Mouse (Mus musculus): ENCODE results near the gene Myo15.
A peak's percentile ranks its signal among the peaks of the same experiment; 100 is the strongest.

Gene Myo15

DNA sequence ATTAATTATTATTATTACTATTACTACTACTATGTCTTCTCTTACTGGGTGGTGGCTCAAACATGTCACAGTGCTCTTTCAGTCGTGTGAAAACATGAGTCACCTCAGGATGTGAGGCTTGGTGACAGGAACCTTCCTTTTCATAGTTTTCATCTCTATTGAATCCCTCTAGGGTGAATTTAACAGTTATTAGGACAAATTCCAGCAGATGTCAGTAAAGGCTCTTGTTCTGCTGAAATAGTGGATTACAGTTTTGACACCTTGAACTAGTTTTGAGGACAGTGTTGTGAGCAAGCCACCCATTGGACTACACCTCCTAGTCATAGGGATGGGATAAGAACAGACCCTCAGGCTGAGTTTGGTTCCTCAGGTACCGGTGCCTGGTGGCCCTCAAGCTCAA is 26.6 kb downstream of the Myo15 start:
- DNase-seq (ENCODE audit: low read depth in 1 of 2, low spot score in 2 of 2) = no peak

DNA sequence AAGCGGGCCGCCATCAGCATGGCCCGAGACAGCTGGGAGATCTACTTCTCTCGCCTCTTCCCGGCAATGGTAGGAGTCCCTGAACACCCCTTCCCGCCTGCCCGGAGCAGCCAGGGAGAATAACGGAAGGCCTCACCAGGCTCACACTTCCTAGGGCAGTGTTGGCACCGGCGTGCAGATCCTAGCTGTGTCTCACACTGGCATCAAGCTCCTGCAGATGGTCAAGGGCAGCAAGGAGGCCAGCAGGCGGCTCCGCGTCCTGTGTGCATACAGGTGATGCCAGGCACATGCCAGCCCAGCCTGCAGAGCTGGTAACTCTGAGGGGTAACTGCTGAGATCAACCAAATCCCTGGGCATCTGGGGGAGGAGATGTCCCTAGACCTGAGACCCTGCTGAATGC is 38.1 kb downstream of the Myo15 start:
- no peak for DNase-seq (ENCODE audit: low read depth in 1 of 2, low spot score in 2 of 2)

DNA sequence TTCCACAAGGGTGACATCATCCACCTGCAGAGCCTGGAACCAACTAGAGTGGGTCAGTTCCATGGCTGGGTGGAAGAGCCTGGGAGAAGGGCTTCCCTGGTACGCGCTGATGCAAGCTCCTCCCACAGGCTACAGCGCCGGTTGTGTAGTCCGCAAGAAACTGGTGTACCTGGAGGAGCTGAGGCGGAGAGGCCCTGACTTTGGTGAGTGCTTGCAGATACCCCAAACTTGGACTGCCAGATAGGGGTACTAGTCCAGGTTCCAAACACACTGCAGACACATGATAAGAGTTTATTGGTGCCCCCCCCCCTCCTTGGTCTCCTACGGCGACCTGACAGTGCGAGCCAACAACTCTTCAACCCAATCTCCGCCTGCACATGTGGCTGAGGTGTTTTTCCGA is 39.8 kb downstream of the Myo15 start:
- DNase-seq (ENCODE audit: low read depth in 1 of 2, low spot score in 2 of 2) = no peak

- DNase-seq (ENCODE audit: low read depth in 1 of 2, low spot score in 2 of 2) = no peak
Measured at GRCm38 (mm10) chr11:60509500-60509899, 40.4 kb downstream of the Myo15 start.

GRCm38 (mm10) chr11:60511893-60512292 is 42.8 kb downstream of the Myo15 start:
- no peak for DNase-seq (ENCODE audit: low read depth in 1 of 2, low spot score in 2 of 2)

GRCm38 (mm10) chr11:60512520-60512919 is 43.4 kb downstream of the Myo15 start:
- DNase-seq (ENCODE audit: low read depth in 1 of 2, low spot score in 2 of 2) = no peak

GRCm38 (mm10) chr11:60514941-60515340 is 45.8 kb downstream of the Myo15 start:
- no peak for DNase-seq (ENCODE audit: low read depth in 1 of 2, low spot score in 2 of 2)

DNA sequence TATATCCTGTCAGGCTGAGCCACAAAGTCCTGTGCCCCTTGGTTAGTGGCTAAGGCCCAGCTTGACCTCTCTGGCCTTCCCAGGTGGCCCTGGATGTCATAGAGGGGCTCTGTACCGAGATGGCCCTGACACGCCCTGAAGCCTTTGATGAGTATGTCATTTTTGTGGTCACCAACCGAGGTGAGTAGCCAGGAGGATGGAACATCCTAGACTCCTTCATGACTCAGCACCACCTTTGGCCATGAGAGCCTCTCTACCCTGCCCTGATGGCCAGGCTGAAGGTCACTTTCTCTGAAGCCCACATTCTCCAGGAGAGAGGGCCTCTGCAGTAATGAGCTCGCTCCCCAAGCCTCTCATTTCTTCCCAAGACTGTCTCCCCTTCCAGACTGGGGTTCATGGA is 49.2 kb downstream of the Myo15 start:
- DNase-seq (ENCODE audit: low read depth in 1 of 2, low spot score in 2 of 2) = no peak

- DNase-seq (ENCODE audit: low read depth in 1 of 2, low spot score in 2 of 2) = no peak
Measured at GRCm38 (mm10) chr11:60522027-60522426, 52.9 kb downstream of the Myo15 start.

DNA sequence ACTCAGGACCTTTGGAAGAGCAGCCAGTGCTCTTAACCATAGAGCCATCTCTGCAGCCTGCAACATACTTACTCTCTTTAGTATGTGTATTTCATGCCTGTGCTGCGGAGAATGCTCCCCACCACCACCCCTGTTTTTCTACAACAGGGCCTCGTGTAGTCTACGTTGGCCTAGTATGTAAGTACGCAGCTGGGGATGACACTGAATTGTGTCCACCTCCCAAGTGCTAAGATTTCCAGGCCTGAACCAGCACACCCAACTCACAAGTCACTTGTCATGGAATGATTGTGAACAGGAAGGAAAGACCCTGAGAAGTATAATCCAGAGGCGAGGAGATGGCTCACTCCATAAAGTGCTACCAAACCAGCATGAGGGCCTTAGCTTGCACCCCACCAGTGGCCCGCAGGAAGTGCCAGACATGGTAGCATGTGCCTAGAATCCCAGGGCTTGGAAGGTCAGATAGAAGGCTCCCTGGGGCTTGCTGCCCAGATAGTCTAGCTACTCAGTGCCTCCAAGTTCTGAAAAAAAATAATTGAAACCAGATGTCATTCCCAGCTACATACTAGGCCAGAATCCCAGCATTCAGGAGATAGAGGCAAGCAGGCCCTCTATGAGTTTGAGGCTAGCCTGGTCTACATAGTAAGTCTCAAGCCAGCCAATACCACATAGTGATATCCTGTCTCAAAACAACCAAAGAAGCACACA is 53.7 kb downstream of the Myo15 start:
- no peak for DNase-seq (ENCODE audit: low read depth in 1 of 2, low spot score in 2 of 2)

DNA sequence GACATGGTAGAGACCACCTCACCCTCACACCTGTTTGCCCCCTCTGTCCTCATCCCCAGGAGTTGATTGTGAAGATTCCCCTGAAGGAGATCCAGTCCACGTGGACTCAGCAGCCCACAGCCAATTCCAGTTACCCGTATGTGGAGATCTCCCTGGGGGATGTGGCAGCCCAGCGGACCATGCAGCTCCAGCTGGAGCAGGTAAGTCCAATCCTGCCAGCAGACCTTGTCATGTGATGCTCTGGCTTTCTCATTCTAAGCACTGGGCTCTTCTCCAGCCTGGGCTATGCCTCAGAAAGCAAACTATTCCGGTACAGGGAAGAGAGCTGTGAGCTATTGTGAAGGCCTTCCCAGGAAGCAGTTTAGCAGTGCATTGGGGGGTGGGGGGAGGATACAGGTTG is 57.3 kb downstream of the Myo15 start:
- no peak for DNase-seq (ENCODE audit: low read depth in 1 of 2, low spot score in 2 of 2)

DNA sequence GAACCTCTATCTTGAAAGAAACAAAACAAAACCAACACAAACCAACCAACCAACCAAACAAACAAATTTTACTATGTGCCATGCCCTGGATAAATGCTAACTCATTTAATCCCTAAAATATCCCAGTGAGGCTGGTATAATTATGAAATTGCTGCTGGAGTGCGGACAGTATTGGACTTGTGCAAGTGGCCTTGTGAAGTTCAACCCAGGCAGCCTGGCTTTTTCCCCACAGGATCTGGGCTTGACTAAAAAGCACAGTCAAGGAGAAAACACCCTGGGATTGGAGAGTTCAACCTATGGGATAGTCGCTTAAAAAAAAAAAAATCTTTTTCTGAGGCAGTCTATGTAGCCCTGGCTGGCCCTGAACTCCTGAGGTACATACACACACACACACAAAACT is 66.5 kb downstream of the Myo15 start:
- DNase-seq (ENCODE audit: low read depth in 1 of 2, low spot score in 2 of 2) = no peak

- no peak for DNase-seq (ENCODE audit: low read depth in 1 of 2, low spot score in 2 of 2)
Measured at GRCm38 (mm10) chr11:60536180-60536858, 67.2 kb downstream of the Myo15 start, which contains the start of gene Alkbh5. Gene Alkbh5, plus strand, starts transcription at chr11:60536381.

GRCm38 (mm10) chr11:60536859-60537467 is 67.8 kb downstream of the Myo15 start:
- peak in 1 of 2 experiments; percentile 75 for DNase-seq (ENCODE audit: low read depth in 1 of 2, low spot score in 2 of 2)

- DNase-seq (ENCODE audit: low read depth in 1 of 2, low spot score in 2 of 2) = peak; percentile 92 to 93
Measured at GRCm38 (mm10) chr11:60537468-60538347, 68.6 kb downstream of the Myo15 start.

DNA sequence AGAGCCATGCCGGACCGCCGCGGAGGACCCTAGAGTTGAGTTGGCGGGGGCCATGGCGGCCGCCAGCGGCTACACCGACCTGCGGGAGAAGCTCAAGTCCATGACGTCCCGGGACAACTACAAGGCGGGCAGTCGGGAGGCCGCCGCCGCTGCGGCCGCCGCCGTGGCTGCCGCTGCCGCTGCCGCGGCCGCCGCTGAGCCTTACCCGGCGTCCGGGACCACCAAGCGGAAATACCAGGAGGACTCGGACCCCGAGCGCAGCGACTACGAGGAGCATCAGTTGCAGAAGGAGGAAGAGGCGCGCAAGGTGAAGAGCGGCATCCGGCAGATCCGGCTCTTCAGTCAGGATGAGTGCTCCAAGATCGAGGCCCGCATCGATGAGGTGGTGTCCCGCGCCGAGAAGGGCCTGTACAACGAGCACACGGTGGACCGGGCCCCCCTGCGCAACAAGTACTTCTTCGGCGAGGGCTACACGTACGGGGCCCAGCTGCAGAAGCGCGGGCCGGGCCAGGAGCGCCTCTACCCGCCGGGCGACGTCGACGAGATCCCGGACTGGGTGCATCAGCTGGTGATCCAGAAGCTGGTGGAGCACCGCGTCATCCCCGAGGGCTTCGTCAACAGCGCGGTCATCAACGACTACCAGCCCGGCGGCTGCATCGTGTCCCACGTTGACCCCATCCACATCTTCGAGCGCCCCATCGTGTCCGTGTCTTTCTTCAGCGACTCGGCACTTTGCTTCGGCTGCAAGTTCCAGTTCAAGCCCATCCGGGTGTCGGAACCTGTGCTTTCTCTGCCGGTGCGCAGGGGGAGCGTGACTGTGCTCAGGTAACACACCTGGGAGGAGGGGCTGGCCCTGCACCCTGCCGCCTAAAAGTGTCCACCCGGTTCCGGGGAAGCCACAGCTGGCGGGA is 69.5 kb downstream of the Myo15 start:
- peak in 1 of 2 experiments; percentile 23 for DNase-seq (ENCODE audit: low read depth in 1 of 2, low spot score in 2 of 2)

DNA sequence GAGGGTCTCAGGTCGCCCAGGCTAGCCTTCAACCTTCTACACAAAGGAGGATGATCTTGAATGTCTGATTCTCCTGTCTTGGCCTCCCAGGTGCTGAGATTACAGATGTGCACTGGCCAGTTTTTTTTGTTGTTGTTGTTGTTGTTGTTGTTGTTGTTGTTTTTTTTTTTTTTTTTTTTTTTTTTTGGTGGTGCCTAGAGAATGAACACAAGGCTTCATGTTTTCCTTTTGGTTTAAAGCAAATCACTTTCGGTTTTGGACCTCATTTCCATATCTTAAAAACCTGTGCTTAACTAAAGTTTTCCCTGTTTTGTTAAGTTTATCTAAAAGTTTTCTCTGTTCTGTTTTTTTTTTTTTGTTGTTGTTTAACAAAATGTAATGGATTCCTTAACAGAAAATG is 70.4 kb downstream of the Myo15 start:
- DNase-seq (ENCODE audit: low read depth in 1 of 2, low spot score in 2 of 2) = no peak

DNA sequence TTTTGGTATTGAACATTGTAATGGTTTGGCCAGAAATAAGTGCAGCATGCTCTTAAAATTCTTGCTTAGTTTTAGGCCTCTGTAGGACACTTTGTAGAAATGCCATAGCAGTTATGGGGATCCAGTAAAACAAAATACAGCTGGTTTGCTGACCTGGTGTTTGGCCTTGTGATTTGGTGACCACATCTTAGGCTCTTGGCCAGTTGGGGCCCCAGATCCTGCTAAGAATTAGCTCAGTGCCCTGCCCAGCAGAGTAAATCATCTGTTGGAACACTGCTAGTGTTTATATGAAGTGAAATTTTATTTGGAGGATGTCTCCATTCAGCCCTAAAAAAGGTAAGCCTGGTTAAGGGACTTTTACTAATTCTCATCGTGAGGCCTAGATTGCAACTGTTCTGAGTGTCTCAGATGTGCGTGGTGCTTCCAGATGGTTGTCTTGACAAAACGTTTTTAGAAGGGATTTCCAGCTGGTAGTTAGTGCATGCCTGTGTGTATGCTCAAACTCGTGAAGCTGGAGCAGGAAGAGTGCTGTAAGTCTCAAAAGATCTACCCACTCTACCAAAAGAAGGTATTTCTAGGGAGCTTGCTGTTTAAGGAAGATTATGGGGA is 71.0 kb downstream of the Myo15 start:
- DNase-seq (ENCODE audit: low read depth in 1 of 2, low spot score in 2 of 2) = no peak

DNA sequence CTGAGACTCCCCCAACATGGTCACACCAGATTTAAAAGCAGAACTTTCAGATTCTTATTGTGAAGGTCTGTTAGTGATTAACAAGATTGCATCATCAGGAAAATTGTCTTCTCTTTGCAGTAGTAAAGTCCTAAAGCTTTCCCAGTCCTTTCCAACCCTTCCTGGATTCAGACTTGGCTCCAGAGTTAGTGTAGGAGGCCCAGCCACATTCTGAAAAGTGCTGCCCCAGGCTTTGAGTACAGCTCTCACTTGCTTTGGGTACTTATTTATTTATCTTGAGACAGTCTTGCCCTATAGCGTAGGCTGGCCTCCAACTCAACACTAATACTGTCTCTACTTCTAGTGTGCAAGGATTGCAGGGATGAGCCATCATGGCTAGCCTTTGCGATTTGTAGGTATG is 71.6 kb downstream of the Myo15 start:
- DNase-seq (ENCODE audit: low read depth in 1 of 2, low spot score in 2 of 2) = no peak

- DNase-seq (ENCODE audit: low read depth in 1 of 2, low spot score in 2 of 2) = no peak
Measured at GRCm38 (mm10) chr11:60541831-60542230, 72.7 kb downstream of the Myo15 start.

Measured in monocyte, adult 2 months (primary cell).